Mouse (Mus musculus) right cerebral cortex, adult 18-20 months (tissue): Measurements from ENCODE around the gene Myt1.

ENCODE experiments used
- DNase-seq: peaks from one replicate; pipeline ENCODE4 v3.0.0; 2022; ENCODE audit warnings: mixed read lengths

Gene Myt1

DNA sequence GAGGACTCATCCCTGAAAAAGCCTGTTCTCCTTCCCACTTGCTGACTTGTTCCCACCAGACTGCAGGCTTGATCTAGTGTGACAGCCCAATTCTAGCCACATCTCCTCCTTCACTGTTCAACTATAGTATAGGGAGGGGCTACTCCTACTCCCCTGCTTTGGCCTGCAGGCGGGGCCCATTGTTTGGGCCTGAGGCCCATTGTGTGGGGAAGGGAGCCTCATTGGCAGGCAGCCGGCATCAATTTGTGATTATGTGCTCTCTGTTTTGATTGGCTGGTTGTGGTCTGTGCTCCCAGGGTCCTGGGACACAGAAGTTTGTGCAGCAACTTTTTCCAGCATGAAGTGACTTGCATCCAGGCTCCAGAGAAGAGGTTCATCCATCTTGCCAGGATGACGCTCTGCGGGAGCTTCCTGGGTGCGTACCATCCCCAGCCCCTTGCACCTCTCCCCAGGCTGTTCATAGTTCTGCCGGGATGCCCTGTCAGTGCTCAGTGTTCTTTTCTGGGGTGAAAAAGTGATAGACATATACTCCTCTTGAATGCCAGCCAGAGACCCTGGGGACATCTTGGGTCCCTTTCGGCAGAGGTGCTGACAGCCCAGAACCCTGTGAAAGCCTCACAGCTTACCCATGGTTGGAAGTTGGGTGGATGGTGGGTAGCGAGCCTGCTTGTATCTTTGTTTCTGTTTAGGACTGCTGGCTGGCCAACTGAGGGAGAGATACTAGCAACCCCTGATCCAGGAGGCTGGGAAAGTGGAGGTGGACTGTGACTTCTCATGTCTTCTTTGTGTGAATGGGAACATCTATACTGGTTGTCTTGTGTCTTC lies at the start of gene Myt1:
Gene Myt1 (plus strand): TSS at position 327 of the 825 bp plus-strand sequence.
- no peak for DNase-seq

DNA sequence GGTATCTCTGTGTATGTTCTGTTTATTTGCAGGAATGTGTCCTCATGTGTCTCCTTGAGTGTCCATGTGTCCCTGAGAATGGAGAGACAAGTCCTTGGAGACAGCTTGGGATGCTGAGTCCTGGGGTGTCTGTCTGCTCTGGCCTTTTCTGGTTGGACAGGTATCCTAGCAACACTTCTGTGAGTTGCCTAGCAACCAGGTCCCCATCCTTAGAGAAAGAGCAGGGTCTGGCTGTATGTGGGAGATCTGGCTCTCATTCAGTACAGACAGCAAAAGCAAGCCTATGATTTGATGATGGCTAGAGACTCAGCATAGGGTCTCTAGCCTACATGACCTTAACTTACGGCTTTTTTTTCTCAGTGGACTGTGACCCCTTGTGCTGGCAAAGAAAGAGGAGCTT lies 49.4 kb upstream of the Myt1 start:
- DNase-seq, result peak; percentile 75

DNA sequence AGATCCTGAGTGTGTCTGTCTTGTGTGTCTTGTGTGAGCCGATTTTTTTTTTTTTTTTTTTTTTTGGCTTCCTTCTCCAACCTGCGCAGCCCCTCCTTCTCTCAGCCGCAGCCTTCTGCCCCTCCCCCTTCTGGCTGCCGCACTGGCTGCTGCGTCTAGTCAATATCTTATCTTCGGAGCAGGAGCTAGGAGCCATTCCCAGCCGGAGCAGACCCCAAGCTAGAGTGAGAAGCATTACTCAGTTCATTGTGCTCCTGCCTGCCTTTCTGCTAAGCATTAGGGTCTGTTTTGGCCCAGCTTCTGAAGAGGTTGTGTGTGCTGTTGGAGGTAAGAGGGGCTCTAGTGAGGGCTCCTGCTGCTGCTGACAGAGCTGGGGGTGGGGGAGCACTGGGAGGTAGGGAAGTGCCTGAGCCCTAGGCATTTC lies 48.2 kb upstream of the Myt1 start, which contains the start of gene Oprl1:
Gene Oprl1 (plus strand): TSS at position 114 of the 424 bp plus-strand sequence.
- DNase-seq, result peak; percentile 78

DNA sequence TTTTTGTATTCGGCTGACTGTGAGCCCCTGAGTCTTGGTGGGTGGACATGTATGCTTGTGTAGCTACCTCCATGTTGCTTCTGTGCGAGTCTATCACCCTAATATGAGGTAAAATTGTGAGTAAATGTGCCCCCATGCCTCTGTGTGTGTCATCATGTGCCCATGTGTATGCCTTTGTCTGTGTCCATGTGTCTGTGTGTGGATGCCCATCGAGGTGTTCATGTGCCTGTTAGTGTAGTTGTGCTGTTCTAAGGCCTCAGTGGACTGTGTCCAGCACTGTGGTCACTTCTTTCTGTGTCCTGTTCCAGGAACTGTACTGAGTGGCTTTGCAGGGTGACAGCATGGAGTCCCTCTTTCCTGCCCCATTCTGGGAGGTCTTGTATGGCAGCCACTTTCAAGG lies 47.8 kb upstream of the Myt1 start:
- no peak for DNase-seq

DNA sequence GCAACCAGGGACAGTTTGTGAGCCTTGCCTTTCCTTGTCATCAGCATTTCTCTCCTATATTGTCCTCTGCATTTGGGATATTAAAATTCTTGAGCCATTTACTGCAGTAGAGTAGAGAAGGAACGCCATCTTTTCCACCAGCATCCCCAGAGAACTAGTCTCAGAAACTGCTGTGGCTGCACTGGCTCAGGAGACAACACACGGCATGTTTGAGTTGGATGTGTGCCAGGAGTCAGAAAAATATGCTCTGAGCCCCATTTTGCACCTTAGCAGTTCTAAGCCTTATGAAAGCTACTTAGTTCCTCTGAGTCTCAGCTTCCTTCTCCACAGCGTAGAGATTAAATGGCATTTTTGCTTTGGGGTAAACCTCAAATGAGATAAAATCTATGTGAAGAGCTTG lies 46.1 kb upstream of the Myt1 start:
- DNase-seq, result no peak

DNA sequence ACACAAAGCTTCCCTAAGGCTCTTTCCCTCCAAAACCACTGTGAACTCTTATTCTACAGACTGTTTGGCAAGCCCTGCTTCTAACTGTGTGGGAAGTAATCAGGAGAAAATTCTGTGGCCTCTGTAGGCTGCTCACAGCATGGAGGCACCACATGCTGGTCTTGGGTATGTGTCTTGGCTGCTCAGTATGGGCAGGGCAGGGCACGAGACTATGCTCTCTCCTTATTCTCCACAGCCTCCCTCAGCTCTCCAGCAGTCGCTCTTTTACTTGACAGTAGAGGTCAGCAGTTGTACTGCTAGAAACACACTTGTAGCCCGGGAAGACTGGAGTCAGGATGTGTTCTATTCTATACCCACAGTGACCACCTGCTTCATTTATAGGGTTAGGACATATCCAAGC lies 43.1 kb upstream of the Myt1 start:
- no peak for DNase-seq

DNA sequence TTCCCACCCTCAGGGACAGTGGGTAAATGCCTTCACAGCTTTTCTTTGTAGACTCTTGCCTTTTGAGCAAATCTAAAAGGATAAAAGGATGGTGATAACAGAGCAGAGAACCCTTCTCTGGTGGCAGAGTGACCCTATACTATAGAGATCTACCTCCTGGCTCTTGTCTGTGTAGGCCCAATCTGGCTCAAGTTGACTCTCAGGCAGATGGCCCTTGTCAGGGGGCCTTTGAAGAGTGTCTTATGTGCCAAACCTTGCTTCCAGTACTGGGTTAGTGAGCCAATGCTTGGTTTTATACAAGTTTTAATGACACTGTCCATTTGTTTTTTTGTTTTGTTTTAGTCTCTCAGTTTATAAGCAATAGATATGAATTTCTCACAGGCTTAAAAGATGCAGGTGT lies 41.9 kb upstream of the Myt1 start:
- no peak for DNase-seq

DNA sequence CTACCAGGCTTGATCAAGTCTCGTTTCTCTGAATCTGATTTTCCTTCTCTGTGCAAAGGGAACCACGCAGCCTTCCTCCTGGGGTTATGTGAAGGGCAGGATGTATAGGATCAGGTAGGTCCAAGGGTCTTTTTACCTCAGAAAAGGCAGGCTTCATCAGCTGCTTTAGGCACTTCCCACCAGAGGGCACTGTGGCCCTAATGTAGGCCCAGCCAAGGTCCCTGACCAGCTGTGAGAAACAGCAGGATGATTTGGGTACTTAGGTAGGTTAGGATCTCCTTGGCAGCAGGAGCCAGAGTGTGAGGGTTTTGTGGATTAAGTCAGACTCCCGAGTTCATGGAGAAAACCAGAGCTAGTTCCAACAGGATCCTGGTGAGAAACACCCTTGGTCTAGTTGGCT lies 40.9 kb upstream of the Myt1 start:
- DNase-seq, result no peak

DNA sequence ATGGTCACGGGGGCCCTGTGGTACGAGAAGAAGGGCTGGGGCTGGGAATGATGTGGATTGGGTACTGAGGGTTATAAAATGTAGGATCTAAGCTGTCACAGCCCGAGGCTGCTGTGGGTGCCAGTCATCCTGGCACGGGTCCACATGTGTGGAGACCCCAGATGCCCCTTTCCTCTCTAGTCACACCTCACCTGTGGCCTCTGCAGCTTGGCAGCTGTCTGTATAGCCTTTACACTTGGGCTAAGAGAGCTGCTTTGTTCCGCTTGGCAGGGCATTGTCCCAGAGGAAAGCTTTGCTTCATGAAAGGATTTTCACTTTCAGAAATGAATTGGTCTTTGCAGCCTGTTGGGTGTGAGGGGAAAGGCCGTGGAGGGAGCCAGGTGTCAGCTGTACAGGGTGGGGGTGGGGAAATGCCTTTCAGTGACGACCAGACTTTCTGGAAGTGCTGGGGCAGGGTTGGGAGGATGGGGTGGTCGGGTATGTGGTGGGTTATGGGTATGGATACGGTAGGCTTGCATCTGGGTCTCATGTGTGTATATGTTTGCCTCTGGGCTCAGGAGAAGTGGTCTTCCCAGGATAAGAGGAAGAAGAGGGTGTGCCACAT lies 35.4 kb upstream of the Myt1 start:
- no peak for DNase-seq

DNA sequence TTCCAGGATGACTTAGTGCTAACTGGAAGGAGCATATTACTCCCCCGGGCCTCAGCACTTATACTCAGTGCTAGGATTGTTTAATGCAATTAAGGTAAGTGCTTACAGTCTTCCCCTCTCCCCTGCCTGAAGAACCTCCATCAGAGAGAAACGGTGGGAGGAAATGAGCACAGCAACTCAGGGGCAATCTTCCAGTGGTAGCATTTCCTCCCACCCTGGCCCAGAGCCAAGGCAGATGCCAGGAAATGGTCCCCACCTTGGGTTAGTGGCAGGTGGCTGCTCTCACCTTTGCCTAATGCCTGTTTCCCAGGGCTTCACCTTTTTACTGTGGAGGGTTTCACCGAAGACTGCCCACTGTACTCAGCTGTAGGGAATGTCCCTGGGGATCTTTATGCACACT lies 33.1 kb upstream of the Myt1 start:
- DNase-seq, result no peak

DNA sequence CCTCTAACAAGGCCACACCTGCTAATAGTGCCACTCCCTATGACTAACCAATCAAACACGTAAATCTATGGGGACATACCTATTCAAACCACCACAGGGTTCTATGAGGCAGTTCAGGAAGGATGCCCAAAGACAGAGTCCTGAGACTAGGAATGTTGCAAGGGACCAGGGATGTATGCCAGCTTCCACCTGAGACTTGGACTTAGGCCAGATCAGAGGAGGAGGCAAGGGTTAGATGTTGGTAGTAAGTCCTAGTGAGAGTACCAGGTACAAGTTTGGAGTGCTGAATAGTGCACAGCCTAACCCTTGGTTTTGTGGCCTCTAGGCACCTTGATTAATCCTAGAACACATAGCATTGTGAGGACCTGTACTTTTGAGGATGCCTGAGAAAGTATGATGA lies 10.5 kb upstream of the Myt1 start:
- DNase-seq, result no peak

DNA sequence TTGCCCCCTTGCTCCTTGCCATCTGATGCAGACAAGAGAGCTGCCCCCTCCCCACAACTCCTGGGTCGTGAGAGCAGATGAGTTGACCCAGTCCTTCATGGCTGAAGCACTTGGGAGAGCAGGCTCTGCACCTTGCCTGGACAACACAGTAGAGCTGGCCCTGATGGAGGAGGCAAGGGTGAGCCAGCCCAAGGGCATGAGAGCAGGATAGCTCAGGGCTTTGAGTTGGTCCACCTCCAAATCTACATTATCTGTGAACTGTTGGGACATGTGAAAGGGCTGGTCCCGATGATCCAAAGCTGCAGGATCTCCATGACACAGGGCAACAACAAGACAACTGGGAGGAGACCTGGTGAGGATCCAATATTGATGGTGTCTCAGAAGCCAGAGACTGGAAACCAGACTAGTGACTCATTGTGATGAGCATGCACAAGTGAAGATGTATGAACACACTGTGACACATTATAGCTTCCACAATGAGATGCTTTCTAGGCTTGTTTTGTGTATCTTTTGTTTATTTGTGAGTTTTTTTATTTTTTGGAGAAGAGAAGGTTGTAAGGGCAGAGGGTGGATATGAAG lies 4.9 kb upstream of the Myt1 start:
- no peak for DNase-seq

DNA sequence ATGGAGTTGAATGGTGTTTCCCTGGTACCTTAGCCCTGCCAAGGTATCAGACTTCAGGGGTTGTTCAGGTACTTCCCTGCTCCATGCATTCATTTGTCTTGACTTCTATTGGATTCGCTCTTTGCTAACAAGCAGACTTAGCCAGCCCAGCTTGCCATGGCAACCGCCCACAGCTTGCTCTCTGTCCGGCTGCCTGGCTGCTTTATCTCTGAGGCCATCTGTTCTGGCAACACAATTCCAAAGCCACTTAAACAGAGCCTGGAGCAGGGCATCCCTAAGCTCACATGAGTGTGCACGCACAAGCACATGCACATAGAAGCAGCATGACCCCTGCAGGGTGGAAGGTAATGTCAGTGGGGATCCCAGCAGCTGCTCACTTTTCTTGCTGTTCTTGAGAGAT lies 4.1 kb upstream of the Myt1 start:
- peak; percentile 56 for DNase-seq

DNA sequence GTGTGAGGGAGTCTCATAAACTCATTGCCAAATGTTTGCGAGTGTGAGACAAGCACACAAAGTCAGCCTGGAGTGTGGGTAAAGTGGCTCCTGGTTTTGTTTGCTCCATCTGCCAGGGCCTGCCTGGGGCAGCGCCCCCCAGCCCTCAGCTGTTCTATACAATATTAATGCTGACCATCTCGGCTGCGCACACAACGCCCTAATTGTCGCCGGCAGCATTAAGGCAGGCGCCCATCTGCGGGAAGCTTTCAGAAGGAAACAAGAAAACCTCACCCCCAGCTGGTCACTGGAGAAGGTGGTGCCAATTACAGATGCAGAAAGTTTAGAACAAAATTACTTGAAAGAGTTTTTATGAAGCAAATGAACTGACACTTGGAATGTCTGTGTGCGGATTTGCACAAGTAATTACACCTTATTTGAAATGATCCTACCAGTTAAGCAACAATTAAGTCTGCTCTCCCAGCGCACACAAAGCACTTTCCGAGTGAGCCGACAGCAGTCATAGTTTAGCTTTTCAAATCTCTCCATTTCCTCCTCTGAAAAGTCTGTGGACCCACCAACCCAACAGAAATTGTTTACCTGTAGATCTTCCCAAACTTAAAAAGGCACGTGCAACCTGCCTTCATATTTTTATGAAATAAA lies 875 bp downstream of the Myt1 start:
- DNase-seq, result no peak

DNA sequence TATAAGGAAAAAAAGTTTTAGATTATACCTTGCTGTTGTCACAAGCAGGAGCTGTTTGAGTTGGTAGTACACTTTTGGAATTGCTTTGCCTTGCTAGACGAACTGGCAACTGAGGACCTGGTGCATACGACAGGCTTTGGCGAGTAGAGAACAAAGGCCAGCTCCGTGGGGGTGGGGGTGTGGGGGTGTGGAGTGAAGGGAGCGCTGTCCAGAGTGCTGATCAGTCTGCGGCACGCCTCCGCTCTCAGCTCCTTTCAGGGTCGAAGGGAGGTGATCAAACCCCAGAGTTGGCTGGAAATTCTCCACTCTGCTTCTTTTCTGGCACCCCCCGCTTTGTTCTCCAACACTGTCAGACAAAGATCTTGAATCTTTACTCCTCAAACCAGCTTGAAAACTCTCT lies 1.5 kb downstream of the Myt1 start:
- peak; percentile 5 for DNase-seq

DNA sequence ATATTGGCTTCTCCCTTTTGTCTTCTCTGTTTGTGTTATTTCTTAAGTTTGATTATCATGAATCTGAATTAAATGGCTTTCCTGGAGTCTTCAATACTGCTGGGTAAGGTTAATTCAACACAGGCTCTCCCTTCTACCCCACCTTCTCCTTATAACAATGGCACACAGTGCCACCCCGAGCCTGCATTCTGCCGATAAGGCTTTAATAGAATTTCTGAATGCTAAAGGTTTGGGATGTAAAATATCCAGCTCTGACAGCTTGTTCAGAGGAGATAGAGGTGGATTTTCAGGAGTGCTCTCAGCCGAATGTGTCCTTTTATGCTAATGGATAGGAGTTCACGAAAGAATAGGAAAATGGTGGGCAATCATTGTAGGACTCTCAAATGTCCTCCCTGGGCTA lies 2.1 kb downstream of the Myt1 start:
- DNase-seq, result no peak

DNA sequence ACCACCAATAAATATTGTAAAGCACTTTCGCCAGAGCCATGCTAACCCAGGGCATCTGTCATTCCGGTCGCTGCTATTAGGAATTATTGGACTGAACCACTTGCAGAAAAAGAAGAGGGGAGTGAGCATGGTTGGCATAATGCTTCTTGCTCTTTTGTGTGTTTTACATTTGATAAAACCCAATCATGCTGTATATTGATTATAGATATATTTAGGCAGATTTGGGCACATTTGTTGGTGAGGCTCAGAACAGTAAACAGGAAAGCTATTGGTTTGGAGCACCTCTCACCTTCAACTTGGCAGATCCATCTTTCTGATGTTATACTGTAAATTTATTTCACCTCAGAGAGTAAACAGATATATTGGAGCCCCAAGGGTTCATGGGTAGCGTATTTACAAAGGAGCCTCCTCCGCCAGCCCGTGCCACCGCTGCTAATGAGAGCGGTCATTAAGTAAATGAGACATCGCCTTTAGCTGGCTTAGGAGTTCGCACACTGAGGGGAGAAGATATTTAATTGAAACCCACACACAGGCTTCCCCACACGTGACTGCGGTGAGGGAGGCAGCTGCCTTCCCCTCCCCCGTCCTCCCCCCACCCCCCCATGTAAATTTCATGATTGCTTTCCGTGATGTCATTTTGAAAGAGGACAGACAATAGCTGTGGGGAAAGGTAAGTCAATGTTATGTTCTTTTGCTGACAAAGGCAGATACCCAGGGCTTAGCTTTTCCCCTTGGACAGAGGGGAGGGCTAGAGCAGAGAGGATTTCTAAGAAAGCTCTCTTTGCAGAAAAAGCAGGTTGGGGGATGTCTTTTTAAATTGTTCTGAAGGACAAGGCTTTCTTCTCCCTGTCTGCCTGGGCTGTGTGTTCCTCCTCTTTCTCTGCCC lies 3.8 kb downstream of the Myt1 start:
- DNase-seq, result peak; percentile 25

DNA sequence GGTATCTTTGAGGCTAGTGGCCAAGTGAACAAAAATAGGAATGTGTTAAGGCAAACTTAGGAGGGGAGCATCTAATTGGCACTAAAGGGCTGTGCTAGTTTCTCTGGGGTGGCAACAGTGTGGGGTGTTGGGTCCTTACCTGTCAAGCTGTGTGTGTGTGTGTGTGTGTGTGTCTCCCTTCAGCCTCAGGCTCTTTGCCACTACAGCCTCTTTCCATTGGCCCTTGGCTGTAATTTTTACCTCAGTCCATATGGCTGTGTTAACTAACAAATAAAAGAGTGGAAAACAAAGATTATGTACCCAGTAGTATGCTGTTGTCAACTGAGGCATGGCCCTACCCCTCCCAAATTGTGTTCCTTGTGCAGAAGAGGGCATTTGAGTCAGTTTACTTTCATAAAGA lies 5.3 kb downstream of the Myt1 start:
- no peak for DNase-seq

DNA sequence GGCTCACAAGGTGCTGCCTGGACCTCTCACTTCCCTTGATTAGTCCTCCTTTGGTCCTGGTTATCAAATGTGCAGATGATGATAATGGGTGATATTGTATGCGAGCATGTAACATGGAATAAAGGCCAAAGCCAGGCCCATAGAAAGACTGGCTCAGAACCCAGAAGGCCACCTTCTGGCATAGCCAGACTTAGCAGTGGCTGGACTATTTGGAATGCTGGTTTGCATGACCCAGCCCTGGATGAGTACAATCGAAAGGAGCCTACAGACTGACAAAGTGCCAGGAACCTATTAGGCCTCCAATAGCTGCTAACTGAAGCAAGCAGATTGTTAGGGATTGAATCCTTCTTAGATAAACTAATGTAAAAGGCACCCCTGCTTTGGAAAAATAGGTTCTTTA lies 6.3 kb downstream of the Myt1 start:
- no peak for DNase-seq

DNA sequence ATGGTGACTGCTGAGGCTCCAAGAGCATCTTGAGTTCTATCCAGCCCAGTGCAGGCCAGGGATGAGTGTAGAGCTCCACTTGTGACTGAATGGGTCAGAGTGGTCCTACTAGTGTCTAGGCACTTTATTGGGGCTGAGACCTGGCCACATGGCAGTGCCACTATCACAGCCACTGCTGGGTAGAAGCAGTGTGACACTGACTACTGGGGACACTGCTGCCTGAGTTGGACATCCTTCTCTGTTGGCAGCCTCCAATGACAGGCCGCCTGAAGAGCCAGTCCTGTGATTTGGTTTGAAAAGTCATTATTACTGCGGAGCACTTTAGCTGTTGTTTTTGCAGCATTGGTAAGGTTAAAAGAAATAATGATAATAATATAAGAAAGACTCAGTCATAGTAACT lies 10.1 kb downstream of the Myt1 start:
- DNase-seq, result no peak

DNA sequence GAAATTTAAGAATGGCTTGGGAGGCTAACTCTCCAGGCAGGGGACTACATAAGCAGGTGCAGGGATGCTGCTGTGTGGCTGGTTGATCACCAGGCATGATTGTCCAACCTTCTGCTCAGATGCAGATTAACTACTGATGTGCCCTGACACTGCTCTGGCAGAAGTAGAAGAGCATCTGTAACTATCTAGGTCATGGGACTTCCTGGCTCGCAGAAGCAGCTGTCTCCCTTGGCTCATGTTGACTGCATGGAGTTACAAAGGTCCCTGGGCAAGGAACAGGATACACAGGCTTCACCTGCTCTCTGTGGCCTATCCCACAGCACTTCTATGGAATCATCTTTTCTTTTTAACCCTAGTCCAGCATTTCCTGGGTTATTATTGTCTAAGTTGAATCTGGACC lies 12.7 kb downstream of the Myt1 start:
- no peak for DNase-seq

DNA sequence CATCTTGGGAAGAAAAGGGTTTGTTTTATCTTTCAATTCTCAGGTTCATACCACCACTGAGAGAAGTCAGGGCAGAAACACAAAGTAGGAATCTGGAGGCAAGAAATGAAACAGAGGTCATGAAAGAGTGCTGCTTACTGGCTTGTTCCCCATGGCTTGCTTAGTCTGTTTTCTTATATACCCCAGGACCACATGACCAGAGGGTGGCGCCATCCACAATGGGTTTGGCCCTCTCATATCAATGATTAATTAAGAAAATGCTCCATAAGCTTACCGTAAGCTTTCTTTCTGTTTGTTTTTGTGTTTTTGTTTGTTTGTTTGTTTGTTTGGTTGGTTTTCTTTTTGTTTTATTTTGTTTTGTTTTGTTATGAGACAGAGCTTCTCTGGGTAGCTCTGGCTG lies 14.6 kb downstream of the Myt1 start:
- DNase-seq, result no peak

DNA sequence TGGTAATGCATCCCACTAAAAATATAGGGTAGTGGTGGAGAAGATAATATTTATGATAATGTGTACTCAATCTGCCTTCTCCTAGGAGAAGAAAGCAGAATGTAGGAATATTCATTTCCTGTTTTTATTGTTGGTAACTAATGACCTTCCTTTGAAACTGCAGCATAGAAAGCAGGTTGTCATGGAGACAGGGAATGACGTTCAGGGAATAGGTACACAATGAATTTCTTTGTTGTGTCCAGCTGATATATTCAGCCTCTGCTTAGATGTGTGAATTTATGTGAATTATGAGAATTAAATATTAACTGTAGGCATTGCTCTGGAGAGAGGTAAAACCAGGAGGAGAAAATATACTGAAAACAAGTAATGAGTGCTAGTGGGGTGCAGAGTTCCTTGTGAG lies 18.3 kb downstream of the Myt1 start:
- DNase-seq, result no peak
